Mouse (Mus musculus): ENCODE measurements at regions not wholly inside any gene's neighbourhood (a gene's known extent, or its start where the extent isn't known, plus 50 kb on each side); places are given as distances from the start of the nearest gene placed in this dataset.

GRCm38 (mm10) chr16:22750725-22751287 is 60.6 kb downstream of the Crygs start:
- no peak for DNase-seq
- intact Hi-C loops (cut with DNase I) = no loop called here

DNA sequence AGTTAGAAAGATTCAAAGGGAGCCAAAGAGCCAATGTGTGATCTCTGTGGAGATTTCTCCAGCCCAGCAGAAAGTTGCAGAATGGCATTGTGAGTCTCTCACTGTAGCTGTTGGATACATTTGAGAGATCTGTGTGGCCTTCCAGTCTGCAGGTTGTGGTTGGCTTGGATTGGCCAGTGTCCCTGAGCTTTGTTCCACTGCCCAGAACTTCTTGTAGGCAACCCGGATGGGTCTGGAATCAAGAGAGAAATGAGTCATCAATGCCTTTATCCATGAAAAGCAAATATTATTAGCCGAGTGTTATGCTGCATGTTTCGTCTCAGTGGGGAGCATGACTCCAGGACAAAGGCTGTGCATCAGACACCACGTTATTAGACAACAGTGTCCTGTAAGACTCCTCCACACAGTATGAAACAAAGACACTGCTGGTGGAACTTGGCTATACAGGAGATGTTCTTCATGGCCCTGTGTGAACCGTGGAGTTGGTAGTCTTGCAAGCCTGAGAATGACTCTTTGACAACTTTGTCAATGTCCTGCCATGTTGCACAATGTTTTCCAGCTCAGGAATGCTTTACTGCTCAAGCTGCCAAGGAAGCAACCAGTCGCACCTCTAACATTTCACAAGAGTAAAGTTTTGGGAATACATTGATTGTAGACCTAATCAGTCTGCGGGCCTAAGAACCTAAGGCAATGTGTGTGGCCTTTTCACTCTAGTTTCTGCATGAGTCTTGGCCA is 67.1 kb downstream of the Crygs start:
- intact Hi-C loops (cut with DNase I) = no loop called here

GRCm38 (mm10) chr16:22743461-22743860 is 67.9 kb downstream of the Crygs start:
- DNase-seq = no peak
- intact Hi-C loops (cut with DNase I) = no loop called here

More for the DNA sequence above, 67.1 kb downstream of the Crygs start:
- DNase-seq = no peak

DNA sequence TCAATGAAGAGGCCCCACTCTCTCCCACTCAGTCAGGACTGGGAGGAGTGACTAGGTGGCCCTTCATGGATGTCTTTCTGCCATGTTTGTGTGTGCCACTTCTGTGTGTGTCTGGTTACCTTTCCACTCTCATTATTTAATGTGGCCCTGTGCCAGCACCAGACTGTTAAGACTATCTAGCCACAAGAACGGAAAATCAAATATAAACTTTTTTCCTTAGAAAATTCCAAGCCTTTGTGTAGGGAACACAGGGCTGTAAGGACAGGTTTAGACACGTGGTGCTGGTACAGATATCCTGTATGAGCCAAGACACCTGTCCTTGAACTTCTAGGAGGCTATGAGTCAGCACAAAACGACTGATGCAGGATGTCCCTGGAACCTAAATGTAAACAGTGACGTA is 69.9 kb downstream of the Crygs start:
- DNase-seq = no peak
- intact Hi-C loops (cut with DNase I) = no loop called here

DNA sequence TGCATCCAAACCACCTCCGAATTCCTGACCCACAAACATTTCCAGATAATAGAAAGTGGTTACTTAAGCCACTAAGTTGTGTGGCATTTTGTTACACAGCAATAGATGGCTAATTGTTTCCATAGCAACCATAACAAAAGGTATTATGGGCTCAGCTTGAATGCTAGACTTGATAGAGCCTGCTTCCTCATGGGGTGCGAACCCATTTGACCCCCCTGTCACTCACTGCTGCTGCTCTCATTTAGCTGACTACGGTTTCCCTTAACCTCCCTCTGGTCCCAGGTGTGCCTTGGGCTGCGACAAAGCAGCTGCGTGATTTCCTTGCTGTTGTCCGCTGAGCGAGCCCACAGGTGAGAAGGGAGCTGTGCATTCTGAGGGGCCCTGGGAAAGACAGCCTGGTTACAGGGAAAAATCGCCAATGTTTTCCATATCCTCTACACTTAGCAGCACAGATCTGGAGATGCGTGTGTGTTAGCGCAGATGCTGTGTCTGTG is 76.8 kb downstream of the Crygs start:
- no peak for DNase-seq
- intact Hi-C loops (cut with DNase I) = no loop called here

DNA sequence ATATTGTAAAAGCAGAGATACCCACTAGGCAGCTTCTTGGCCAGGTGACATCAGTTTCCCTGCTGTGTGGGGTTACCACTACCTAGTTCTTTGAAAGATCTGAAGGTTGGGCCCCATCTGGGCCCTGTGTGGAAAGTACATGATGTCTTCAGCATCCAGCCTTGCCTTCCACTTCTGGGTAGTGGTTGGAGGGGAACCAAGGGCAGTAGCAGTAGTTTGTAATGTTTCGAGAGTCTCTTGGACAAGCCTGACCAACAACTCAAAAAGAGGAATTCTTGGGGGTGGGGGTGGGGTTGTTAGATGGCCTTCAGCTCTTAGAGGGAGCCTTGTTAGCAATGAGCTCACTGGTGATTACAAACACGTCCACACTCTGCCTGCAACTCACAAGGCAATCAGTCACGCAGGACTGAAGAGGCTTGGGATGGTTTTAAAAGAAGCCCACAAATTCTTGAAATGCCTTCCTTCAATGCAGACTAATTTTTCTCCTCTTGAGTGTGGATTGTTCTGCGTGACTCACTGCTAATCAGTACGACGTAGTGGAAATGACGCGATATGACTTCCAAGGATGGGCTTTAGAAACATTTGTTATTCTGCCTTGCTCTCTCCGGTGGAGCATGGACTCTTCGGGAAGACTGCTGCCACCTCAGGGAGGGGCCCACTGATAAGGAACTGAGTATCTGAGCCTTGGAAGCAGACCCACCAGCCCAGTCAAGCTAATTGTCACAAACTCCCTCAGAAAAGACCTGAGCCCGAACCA is 76.9 kb upstream of the Dgkg start:
- intact Hi-C loops (cut with DNase I) = no loop called here
- DNase-seq = no peak

GRCm38 (mm10) chr16:22729096-22729495 is 72.1 kb upstream of the Dgkg start:
- intact Hi-C loops (cut with DNase I) = no loop called here
- no peak for DNase-seq

DNA sequence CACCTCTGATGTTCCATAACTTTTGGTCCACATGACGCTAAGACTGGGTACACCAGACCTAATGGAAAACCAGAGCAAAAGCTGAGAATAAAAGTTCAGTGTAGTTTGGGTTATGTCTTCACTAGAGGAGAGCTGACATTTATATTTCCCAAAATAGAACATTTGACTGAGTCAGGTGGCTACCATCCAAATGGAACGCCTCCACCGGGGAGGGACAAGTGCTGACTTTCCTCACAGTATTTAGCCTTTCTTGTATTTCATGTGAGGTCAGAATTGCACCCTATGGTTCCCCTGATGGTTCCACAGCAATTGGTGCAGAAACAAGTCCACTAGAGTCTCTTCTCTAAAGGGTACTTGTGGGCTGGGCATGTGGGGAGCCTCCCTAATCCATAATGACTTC is 68.2 kb upstream of the Dgkg start:
- peak; percentile 12 to 42 for DNase-seq
- intact Hi-C loops (cut with DNase I) = no loop called here

DNA sequence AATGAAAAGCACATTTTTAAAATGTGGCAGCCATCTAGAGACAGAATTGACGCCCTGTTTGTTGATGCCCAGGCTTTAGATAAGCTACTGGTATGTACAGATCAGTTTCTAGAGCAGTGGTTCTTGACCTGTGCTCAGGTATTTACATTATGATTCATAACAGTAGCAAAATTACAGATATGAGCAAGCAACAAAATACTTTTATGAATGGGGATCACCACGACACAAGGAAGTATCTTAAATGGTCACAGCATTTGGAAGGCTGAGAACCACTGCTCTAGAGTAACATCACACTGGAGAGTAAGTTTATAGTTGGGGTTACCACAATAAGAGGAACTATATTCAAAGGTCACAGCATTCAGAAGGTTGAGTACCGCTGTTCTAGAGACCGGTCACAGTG is 66.3 kb upstream of the Dgkg start:
- intact Hi-C loops (cut with DNase I) = no loop called here
- no peak for DNase-seq

DNA sequence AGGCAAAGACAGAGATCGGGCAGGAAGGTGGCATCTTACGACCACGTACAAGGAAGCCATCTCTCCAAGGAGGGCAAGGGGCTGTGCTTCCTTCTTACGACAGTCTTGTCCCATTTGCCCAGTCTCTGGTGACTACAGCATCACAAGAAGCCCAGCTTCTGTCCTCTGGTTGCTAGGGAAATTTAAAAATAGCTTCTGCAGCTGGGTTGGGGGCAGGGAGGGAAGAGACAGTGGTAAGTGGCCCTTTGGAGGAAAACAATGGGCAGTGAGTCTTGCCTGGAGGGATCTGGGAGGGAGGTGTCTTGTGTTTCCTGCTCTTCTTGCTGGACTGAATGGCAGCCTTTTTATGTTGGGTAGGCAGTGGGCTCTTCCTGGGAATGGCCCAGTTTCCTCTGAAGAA is 62.8 kb upstream of the Dgkg start:
- intact Hi-C loops (cut with DNase I) = no loop called here
- DNase-seq = no peak

GRCm38 (mm10) chr16:22719304-22719703 is 62.3 kb upstream of the Dgkg start:
- intact Hi-C loops (cut with DNase I) = no loop called here
- no peak for DNase-seq

DNA sequence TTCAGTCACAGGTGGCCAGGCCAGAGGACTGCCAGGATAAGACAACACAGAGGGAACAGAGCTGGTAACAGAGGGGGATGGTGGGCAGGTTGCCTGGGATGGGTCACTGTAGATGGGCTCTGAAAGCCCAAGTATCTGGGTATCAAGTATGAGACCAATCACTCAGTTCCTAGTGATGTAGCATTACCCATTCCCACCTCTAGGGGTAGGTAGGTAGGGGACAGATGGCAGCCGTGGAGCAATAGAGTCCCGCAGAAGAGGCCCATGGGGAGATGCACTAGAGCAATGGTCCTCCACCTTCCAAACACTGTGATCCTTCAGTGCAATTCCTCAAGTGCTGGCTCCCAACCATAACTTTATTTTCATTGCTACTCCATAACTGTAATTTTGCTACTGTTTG is 60.4 kb upstream of the Dgkg start:
- DNase-seq = no peak
- intact Hi-C loops (cut with DNase I) = no loop called here

- DNase-seq = no peak
- intact Hi-C loops (cut with DNase I) = no loop called here
Measured at GRCm38 (mm10) chr16:22716306-22716830, 59.3 kb upstream of the Dgkg start.

GRCm38 (mm10) chr16:22714315-22714714 is 57.3 kb upstream of the Dgkg start:
- intact Hi-C loops (cut with DNase I) = no loop called here
- DNase-seq = no peak

- no peak for DNase-seq
- intact Hi-C loops (cut with DNase I) = no loop called here
Measured at GRCm38 (mm10) chr16:22708768-22709167, 51.7 kb upstream of the Dgkg start.

All from heart, postnatal 14 days (tissue).